Mouse (Mus musculus) heart, postnatal 0 days (tissue): ENCODE measurements around the gene Slc25a31. TPM values are rescaled to one million over a fixed set of nuclear protein-coding genes. Genes with fewer than 3 reads are reported as not detected.

Experiments
- ATAC-seq: fragments of 200-750 bp; cut with Nextera tagmentation; 2 replicates; pipeline ENCODE4 v1.8.0; 2017; ENCODE audit warnings: low read depth, moderate number of reproducible peaks, moderate library complexity; ENCODE audit not compliant: insufficient read depth
- DNase-seq: peaks from one replicate; pipeline ENCODE4 v3.0.0-alpha.2; 2016; ENCODE audit warnings: low spot score
- H3K27ac ChIP-seq: fragments of 300-500 bp; sonication (generic); 2 replicates; pipeline ENCODE4 v1.5.1; 2014; ENCODE audit warnings: low read depth, mild to moderate bottlenecking
- H3K27me3 ChIP-seq: fragments of 300-500 bp; sonication (generic); 2 replicates; pipeline ENCODE4 v1.6.1; 2014; ENCODE audit warnings: low read length, mixed read lengths; ENCODE audit not compliant: control insufficient read depth, insufficient read depth
- H3K36me3 ChIP-seq: fragments of 300-500 bp; sonication (generic); replicated peaks from 2 replicates; pipeline ENCODE4 v1.6.1; 2014; ENCODE audit warnings: low read length, mixed read lengths; ENCODE audit not compliant: control insufficient read depth, insufficient read depth
- H3K4me1 ChIP-seq: fragments of 300-500 bp; sonication (generic); 2 replicates; pipeline ENCODE4 v1.6.1; 2014; ENCODE audit warnings: antibody characterized with exemption; ENCODE audit not compliant: control insufficient read depth, insufficient read depth
- H3K4me2 ChIP-seq: fragments of 300-500 bp; sonication (generic); 2 replicates; pipeline ENCODE4 v1.6.1; 2014; ENCODE audit warnings: low read depth, mild to moderate bottlenecking, low read length, moderate library complexity
- H3K4me3 ChIP-seq: fragments of 300-500 bp; sonication (generic); 2 replicates; pipeline ENCODE4 v1.5.1; 2014; ENCODE audit warnings: low read depth, low read length
- H3K9ac ChIP-seq: fragments of 300-500 bp; sonication (generic); replicated peaks from 2 replicates; pipeline ENCODE4 v1.6.1; 2014; ENCODE audit warnings: low read depth, low read length, mixed read lengths
- H3K9me3 ChIP-seq: fragments of 300-500 bp; sonication (generic); replicated peaks from 2 replicates; pipeline ENCODE4 v1.6.1; 2016; ENCODE audit warnings: low read length; ENCODE audit not compliant: control insufficient read depth
- CTCF ChIP-seq: IDR thresholded peaks from 2 replicates; pipeline ENCODE4 v1.5.1; 2016; ENCODE audit warnings: antibody characterized with exemption, control low read depth, low read depth
- EP300 ChIP-seq: IDR thresholded peaks from 2 replicates; pipeline ENCODE4 v1.6.1; 2016; ENCODE audit warnings: antibody characterized with exemption, low read depth
- WGBS: fragments of 180-500 bp; shearing (Covaris S2); extraction: QIAGEN DNeasy Blood & Tissue Kit; methylation state at CpG from one replicate; pipeline ENCODE4 v1.1.7; 2014; 5-methylcytosine and 5-hydroxymethylcytosine counted together
- polyA plus RNA-seq: library from polyadenylated mRNA; unstranded; fragments of >200 nt; fragmentation: Nextera tagmentation; extraction: Ambion mirVana; gene quantifications from 2 replicates; pipeline ENCODE4 v1.2.1, GENCODE M21; 2015
- total RNA-seq: library from RNA; depleted of rRNA; stranded (reverse); fragments of >200 nt; gene quantifications from 2 replicates; pipeline ENCODE4 v1.2.3, GENCODE M21; 2014; ENCODE audit warnings: low replicate concordance; rRNA removed

Slc25a31 gene
- total RNA-seq (0.93 TPM in 1 of 2 replicates, not detected in the other), polyA plus RNA-seq (0.73 and 0.86 TPM in 2 replicates)

DNA sequence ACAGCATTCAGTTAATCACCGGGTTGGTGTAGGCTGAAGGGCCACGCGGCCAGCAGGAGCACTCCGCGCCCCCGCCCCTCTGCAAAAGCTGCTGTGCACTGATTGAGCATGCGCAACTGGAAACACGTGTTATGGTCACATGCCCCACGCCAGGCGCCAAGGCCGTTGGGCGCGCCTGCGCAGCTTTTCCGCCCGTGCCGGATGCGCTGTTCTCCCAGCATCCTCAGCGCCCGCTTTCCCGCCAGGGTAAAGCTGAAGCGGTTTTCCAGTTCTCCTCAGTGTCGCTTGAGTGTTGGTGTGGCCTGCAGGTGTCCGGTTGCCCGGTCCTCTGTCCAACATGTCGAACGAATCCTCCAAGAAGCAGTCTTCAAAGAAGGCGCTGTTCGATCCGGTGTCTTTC, at the start of gene Slc25a31:
Gene Slc25a31 (plus strand): TSS at position 201 of the 400 bp plus-strand sequence.
- H3K9me3 ChIP-seq = no peaks in the 10 kb centered on the region
- H3K4me1 ChIP-seq = no peaks in the 10 kb centered on the region
- H3K36me3 ChIP-seq = no peaks in the 10 kb centered on the region
- H3K4me3 ChIP-seq = no peak within 1 kb of the TSS
- H3K9ac ChIP-seq = no peak within 1 kb of the TSS
- WGBS = 85% methylated on average over 30 of the region's 30 CpGs
- no peak within 1 kb of the TSS for H3K4me2 ChIP-seq
- DNase-seq = no peak
- ATAC-seq = no peak
- TF ChIP-seq CTCF (no peak), EP300 (no peak)
- no peak within 1 kb of the TSS for H3K27ac ChIP-seq
- H3K27me3 ChIP-seq = no peaks in the 10 kb centered on the region

DNA sequence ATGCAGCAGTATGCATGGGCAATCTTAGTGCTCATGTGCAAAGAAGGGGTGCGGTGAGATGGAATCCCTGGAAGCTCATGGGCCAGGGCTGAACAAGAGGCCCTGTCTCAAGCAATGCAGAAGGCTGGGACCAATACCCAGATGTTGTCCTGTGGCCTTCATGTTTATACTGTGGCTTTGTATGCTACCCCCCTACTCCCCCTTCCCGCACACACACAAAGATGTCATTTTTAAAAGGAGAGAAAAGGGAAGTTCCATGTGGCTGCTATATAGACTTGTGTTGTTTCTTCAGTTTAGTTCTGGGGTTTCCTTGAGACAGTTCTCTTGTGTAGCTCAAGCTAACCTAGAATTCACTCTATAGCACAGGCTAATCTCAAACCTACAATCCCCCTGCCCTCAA, 48.4 kb upstream of the Slc25a31 start:
- no peaks in the 10 kb centered on the region for H3K4me1 ChIP-seq
- 88% methylated on average over 2 of the region's 2 CpGs for WGBS
- no peak overlapping the region for H3K9ac ChIP-seq
- TF ChIP-seq EP300 (no peak), CTCF (no peak)
- ATAC-seq (no peak), DNase-seq (no peak)
- no peak overlapping the region for H3K27ac ChIP-seq
- H3K4me2 ChIP-seq = no peak overlapping the region
- H3K27me3 ChIP-seq = no peaks in the 10 kb centered on the region
- H3K36me3 ChIP-seq = peaks cover 3% of the 10 kb centered on the region; the same call in 1 of the 2 replicates
- H3K4me3 ChIP-seq = no peak overlapping the region
- H3K9me3 ChIP-seq = no peaks in the 10 kb centered on the region

DNA sequence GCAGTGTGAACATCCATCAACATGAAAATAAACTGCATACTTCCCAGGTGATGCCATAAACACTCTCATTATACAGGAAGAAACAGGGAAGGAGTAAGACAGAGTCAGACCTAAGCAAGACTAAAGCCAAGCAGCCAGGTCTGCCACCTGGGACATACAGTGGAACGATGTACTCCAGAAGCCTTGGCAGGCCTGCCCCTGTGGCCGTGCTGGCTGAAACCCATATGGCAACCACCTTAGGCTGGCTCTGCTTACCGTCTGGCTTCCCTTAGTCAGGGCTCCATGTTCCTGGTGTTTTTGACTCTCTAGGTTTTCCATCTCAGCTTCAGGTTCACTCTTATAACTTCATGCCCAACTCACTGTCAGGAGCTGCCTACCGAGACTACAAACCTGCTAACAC, 42.5 kb upstream of the Slc25a31 start:
- no peak overlapping the region for H3K4me2 ChIP-seq
- no peak for TF ChIP-seq CTCF
- TF ChIP-seq EP300 = no peak
- peaks cover 3% of the 10 kb centered on the region; the same call in 1 of the 2 replicates for H3K36me3 ChIP-seq
- ATAC-seq (no peak), DNase-seq (no peak)
- 48% methylated on average over 4 of the region's 4 CpGs for WGBS
- H3K9ac ChIP-seq = no peak overlapping the region
- H3K9me3 ChIP-seq = no peaks in the 10 kb centered on the region
- H3K4me3 ChIP-seq = no peak overlapping the region
- H3K27me3 ChIP-seq = no peaks in the 10 kb centered on the region
- H3K4me1 ChIP-seq = 0 out of 2 replicates have a peak, but pooled peaks cover 3% of the 10 kb centered on the region
- H3K27ac ChIP-seq = no peak overlapping the region

DNA sequence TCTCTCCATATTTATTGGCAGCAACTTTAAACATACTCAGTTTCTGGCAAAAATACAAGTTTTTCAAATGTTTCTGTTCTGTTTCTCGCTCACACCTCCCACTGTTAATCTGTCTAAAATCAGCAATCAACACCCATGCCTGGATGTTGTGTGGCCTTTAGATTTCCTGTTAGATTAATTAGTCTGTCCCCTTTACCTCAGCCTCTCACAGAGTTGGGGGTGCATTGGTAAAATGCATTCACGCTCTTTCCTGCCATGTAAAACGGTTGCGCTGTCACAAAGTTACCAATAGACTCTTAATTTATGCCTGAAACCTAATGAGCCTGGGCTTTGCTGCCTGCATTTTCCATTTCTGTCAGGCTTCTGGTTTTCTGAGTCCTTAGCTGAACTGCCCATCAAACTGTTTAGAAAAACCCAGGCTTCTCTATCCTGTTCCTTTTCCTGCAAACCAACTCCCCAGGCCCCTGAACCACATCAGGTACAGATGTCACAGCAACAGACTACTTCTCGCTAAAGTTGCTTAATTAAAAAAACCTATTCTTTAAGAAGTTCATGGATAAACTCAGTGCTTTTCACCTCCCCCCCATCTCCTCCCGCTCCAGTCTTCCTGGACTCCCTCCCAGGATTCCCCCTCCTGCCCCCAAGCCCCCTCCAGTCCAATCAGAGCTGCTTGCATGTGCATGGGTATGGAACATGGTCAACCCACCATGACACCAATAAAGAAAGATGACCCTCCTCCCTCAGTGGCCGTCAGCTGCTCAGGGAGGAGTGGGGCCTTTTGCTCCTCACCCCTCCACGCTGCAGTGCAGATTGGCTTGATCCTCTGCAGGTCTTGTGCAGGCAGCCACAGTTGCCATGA, 41.6 kb upstream of the Slc25a31 start:
- no peak for ATAC-seq
- H3K9me3 ChIP-seq = no peaks in the 10 kb centered on the region
- no peak overlapping the region for H3K9ac ChIP-seq
- peaks cover 3% of the 10 kb centered on the region; the same call in 1 of the 2 replicates for H3K36me3 ChIP-seq
- H3K27ac ChIP-seq = no peak overlapping the region
- 87% methylated on average over 8 of the region's 8 CpGs for WGBS
- no peak overlapping the region for H3K4me3 ChIP-seq
- no peak overlapping the region for H3K4me2 ChIP-seq
- TF ChIP-seq CTCF (no peak), EP300 (no peak)
- no peak for DNase-seq
- H3K27me3 ChIP-seq = no peaks in the 10 kb centered on the region
- H3K4me1 ChIP-seq = 0 out of 2 replicates have a peak, but pooled peaks cover 3% of the 10 kb centered on the region

DNA sequence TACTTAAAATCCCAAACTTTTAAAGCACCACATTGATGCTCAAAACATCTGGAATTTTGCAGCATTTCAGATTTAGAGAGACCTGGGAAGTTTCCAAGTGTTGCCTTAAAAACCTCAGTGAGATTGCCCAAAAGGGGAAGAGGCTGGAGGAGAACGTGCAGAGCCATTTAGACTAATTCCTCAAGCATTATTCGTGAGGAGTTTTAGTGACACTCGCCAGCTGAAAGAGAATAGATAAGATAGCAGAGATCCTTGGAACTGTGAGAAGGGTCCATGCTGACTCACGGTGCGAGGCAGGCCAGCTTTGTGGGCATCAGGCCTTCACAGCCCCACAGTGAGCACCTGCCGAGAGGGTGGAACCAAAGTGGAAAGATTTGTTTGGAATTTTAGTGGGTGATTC, 39.8 kb upstream of the Slc25a31 start:
- H3K9ac ChIP-seq = no peak overlapping the region
- H3K4me3 ChIP-seq = no peak overlapping the region
- no peak overlapping the region for H3K4me2 ChIP-seq
- TF ChIP-seq EP300 (no peak), CTCF (no peak)
- DNase-seq (no peak), ATAC-seq (no peak)
- no peaks in the 10 kb centered on the region for H3K9me3 ChIP-seq
- H3K27me3 ChIP-seq = no peaks in the 10 kb centered on the region
- 40% methylated on average over 6 of the region's 6 CpGs for WGBS
- H3K4me1 ChIP-seq = 0 out of 2 replicates have a peak, but pooled peaks cover 3% of the 10 kb centered on the region
- no peak overlapping the region for H3K27ac ChIP-seq
- peaks cover 3% of the 10 kb centered on the region; the same call in 1 of the 2 replicates for H3K36me3 ChIP-seq
